Mouse (Mus musculus) heart, embryonic 15.5 days (tissue): Measurements from ENCODE around the gene Mblac1. TPM values are rescaled to one million over a fixed set of nuclear protein-coding genes. Genes with fewer than 3 reads are reported as not detected.

Experiments
- microRNA counts: library from miRNA; unstranded; fragments of <30 nt; microRNA quantifications from one replicate; lab custom pipeline; 2016
- microRNA-seq: library from miRNA; unstranded; fragments of <30 nt; microRNA quantifications from one replicate; pipeline ENCODE4, GENCODE M21; 2016
- polyA plus RNA-seq: library from polyadenylated mRNA; unstranded; fragments of >200 nt; fragmentation: Nextera tagmentation; extraction: Ambion mirVana; gene quantifications from 2 replicates; pipeline ENCODE4 v1.2.1, GENCODE M21; 2015

Mblac1 gene
- polyA plus RNA-seq, 1 experiment from 2014 or later, result 5.1 TPM

MicroRNAs encoded within 50 kb of the gene (microRNA counts, 519-probe panel; counts per million panel counts)
- 3,595 counts per million, percentile 87 among the panel's probes with 10 or more counts for microRNA mmu-miR-106b (lab: Ali Mortazavi, UCI)
- microRNA mmu-miR-25 (lab: Ali Mortazavi, UCI), result 4,185 counts per million, percentile 93 among the panel's probes with 10 or more counts
- 3,498 counts per million, percentile 85 among the panel's probes with 10 or more counts for microRNA mmu-miR-93 (lab: Ali Mortazavi, UCI)

Small RNAs within 50 kb of the gene (microRNA-seq; reads per million reads assigned to microRNA genes)
- gene Mir106b, result 4,918 reads per million, percentile 92 among the genes with 10 or more reads in this experiment
- 356 reads per million, percentile 69 among the genes with 10 or more reads in this experiment for gene Mir25
- gene Mir93, result 7,274 reads per million, percentile 94 among the genes with 10 or more reads in this experiment

Other genes with a start within 250 kb of the Mblac1 start
- 0.08 TPM in 1 of 2 replicates, not detected in the other for gene Gjc3, start 231.2 kb upstream of the Mblac1 start, polyA plus RNA-seq
- 0.13 TPM in 1 of 2 replicates, not detected in the other for gene Azgp1, start 212.8 kb upstream of the Mblac1 start, polyA plus RNA-seq
- gene Smok3a, start 173.1 kb upstream of the Mblac1 start, polyA plus RNA-seq, result not detected in 2 replicates
- gene Smok3b, start 172.9 kb upstream of the Mblac1 start, polyA plus RNA-seq, result not detected in 2 replicates
- gene Smok3c, start 141.1 kb upstream of the Mblac1 start, polyA plus RNA-seq, result not detected in 2 replicates
- gene Zkscan1, start 109.2 kb upstream of the Mblac1 start, polyA plus RNA-seq, result 8.4 and 10.2 TPM in 2 replicates
- gene Zscan21, start 77.4 kb upstream of the Mblac1 start, polyA plus RNA-seq, result 31.2 and 45.8 TPM in 2 replicates
- 10.5 and 14.3 TPM in 2 replicates for gene Zfp113, start 38.6 kb upstream of the Mblac1 start, polyA plus RNA-seq
- gene Cops6, start 33.2 kb upstream of the Mblac1 start, polyA plus RNA-seq, result 231 and 274 TPM in 2 replicates
- 10.4 and 13.9 TPM in 2 replicates for gene Ap4m1, start 22.3 kb upstream of the Mblac1 start, polyA plus RNA-seq
- gene Mcm7, start 21.9 kb upstream of the Mblac1 start, polyA plus RNA-seq, result 91.8 and 123 TPM in 2 replicates
- gene Taf6, start 6.9 kb upstream of the Mblac1 start, polyA plus RNA-seq, result 54.4 and 61.7 TPM in 2 replicates
- 18.8 and 27.3 TPM in 2 replicates for gene Cnpy4, start 6.8 kb upstream of the Mblac1 start, polyA plus RNA-seq
- gene Nxpe5, start 31.6 kb downstream of the Mblac1 start, polyA plus RNA-seq, result not detected in 2 replicates
- 78.6 and 81.2 TPM in 2 replicates for gene Lamtor4, start 61.2 kb downstream of the Mblac1 start, polyA plus RNA-seq
- gene BC037034, start 69.7 kb downstream of the Mblac1 start, polyA plus RNA-seq, result 2.9 and 4.7 TPM in 2 replicates
- 0.59 and 0.76 TPM in 2 replicates for gene Gal3st4, start 78.5 kb downstream of the Mblac1 start, polyA plus RNA-seq
- 0.10 TPM in 1 of 2 replicates, not detected in the other for gene Gm43720, start 85.6 kb downstream of the Mblac1 start, polyA plus RNA-seq
- gene Gpc2, start 85.7 kb downstream of the Mblac1 start, polyA plus RNA-seq, result 6.3 and 8.6 TPM in 2 replicates
- 1.4 and 2.5 TPM in 2 replicates for gene Stag3, start 85.9 kb downstream of the Mblac1 start, polyA plus RNA-seq
- gene Pvrig, start 147.6 kb downstream of the Mblac1 start, polyA plus RNA-seq, result 0.11 and 0.30 TPM in 2 replicates
- 19.4 and 20.1 TPM in 2 replicates for gene Zfp157, start 247.2 kb downstream of the Mblac1 start, polyA plus RNA-seq